9 mouse cellular contexts compared by ENCODE assay signal in genomic region chr11:86022439-86022838, GRCm38 (mm10).
DNase-seq lines count a peak whose midpoint lies in the region; ATAC-seq and TF ChIP-seq lines count a peak whose summit lies in the region.
"Had no signal": no experiment of that assay in that cellular context is flagged by ENCODE, and none has a peak within 500 bp of the region (broad histone marks: within the 10 kb centered on the region; RNA-seq: fewer than 3 reads in every experiment).

No protein-coding gene starts in this region.

- no peak overlapping the region for H3K9ac ChIP-seq in heart, embryonic 12.5 days
- H3K9ac ChIP-seq: liver, embryonic 14.5 days had no signal

- H3K36me3 ChIP-seq in heart, embryonic 12.5 days = no peaks in the 10 kb centered on the region

- no peak for TF ChIP-seq CTCF in gastrocnemius, adult 2 months (IDR thresholded peaks at IDR 0.05)
- TF ChIP-seq CTCF in lung, adult 2 months (IDR thresholded peaks at IDR 0.05; ENCODE audit: insufficient read depth, low read length) = no peak

- no peak for ATAC-seq in heart, embryonic 12.5 days (ENCODE audit: insufficient number of reproducible peaks, low FRiP score)

- no peak overlapping the region for H3K27ac ChIP-seq in heart, embryonic 12.5 days (ENCODE audit: poor library complexity, severe bottlenecking)
- no peak overlapping the region for H3K27ac ChIP-seq in gastrocnemius, adult 2 months
- H3K27ac ChIP-seq: liver, embryonic 14.5 days had no signal

- no peak for TF ChIP-seq POLR2A in lung, adult 2 months (IDR thresholded peaks at IDR 0.05; ENCODE audit: borderline replicate concordance, extremely low read depth, low read depth, low read length)

- no peaks in the 10 kb centered on the region for H3K27me3 ChIP-seq in heart, embryonic 12.5 days (replicated peaks)

- no peaks in the 10 kb centered on the region; the same call in 1 of the 2 replicates for H3K4me1 ChIP-seq in heart, embryonic 12.5 days (replicated peaks)
- H3K4me1 ChIP-seq in lung, adult 2 months (ENCODE audit: control insufficient read depth, insufficient read depth, low read length) = no peaks in the 10 kb centered on the region

- H3K9me3 ChIP-seq in heart, embryonic 12.5 days (replicated peaks) = no peaks in the 10 kb centered on the region

- DNase-seq in heart, adult 18-20 months = peak; percentile 57 to 78
- peak; percentile 80 for DNase-seq in Muller cell, postnatal 12 days (ENCODE audit: inconsistent ontology term)
- peak; percentile 36 for DNase-seq in gastrocnemius, adult 2 months
- DNase-seq in lung, adult 2 months = peak; percentile 10
- DNase-seq in layer of hippocampus, postnatal 10 days (ENCODE audit: low spot score in 2 of 2) = no peak
- no peak for DNase-seq in cerebellum, adult 11-12 months
- no peak for DNase-seq in layer of hippocampus, adult 11-12 months (ENCODE audit: low spot score)

- intact Hi-C loops in gastrocnemius, adult 2 months (cut with DNase I) = no loop called here

- WGBS in heart, embryonic 12.5 days = 61% methylated on average over 4 of the region's 4 CpGs
- WGBS in lung, adult 2 months = 36% methylated on average over 4 of the region's 4 CpGs

- H3K4me2 ChIP-seq in heart, embryonic 12.5 days = no peak overlapping the region

- H3K4me3 ChIP-seq in heart, embryonic 12.5 days = no peak overlapping the region
- H3K4me3 ChIP-seq in gastrocnemius, adult 2 months = no peak overlapping the region
- no peak overlapping the region for H3K4me3 ChIP-seq in lung, adult 2 months (replicated peaks; ENCODE audit: extremely low read depth, low read depth, low read length)

Comparison
In these comparisons a context has a peak if more than half of its experiments do, and no peak if none do; other contexts are left out.
1. DNase-seq: peak in heart, adult 18-20 months (2 of 2), Muller cell, postnatal 12 days (single experiment), gastrocnemius, adult 2 months (single experiment) and lung, adult 2 months (single experiment); none in layer of hippocampus, postnatal 10 days (0 of 2), cerebellum, adult 11-12 months (single experiment) and layer of hippocampus, adult 11-12 months (single experiment).